Mouse (Mus musculus) liver, embryonic 13.5 days (tissue): ENCODE measurements around the gene Gm12248. TPM values are rescaled to one million over a fixed set of nuclear protein-coding genes. Genes with fewer than 3 reads are reported as not detected.

ENCODE experiments used
- ATAC-seq: fragments of 200-750 bp; cut with Nextera tagmentation; 2 replicates; pipeline ENCODE4 v1.8.0; 2017; ENCODE audit warnings: low read depth, mild to moderate bottlenecking, moderate number of reproducible peaks, moderate library complexity
- DNase-seq: peaks from one replicate; pipeline ENCODE4 v3.0.0; 2022
- H3K27ac ChIP-seq: fragments of 300-500 bp; sonication (generic); 2 replicates; pipeline ENCODE4 v1.5.1; 2015; ENCODE audit warnings: moderate library complexity, mild to moderate bottlenecking, inconsistent platforms
- H3K27me3 ChIP-seq: fragments of 300-500 bp; sonication (generic); 2 replicates; pipeline ENCODE4 v1.6.1; 2015; ENCODE audit warnings: mild to moderate bottlenecking, inconsistent platforms
- H3K36me3 ChIP-seq: fragments of 300-500 bp; sonication (generic); 2 replicates; pipeline ENCODE4 v1.6.1; 2015; ENCODE audit warnings: mild to moderate bottlenecking, inconsistent platforms
- H3K4me1 ChIP-seq: fragments of 300-500 bp; sonication (generic); replicated peaks from 2 replicates; pipeline ENCODE4 v1.6.1; 2015; ENCODE audit warnings: inconsistent platforms
- H3K4me2 ChIP-seq: fragments of 300-500 bp; sonication (generic); 2 replicates; pipeline ENCODE4 v1.6.1; 2015; ENCODE audit warnings: inconsistent platforms, mild to moderate bottlenecking, moderate library complexity
- H3K4me3 ChIP-seq: fragments of 300-500 bp; sonication (generic); replicated peaks from 2 replicates; pipeline ENCODE4 v1.5.1; 2015; ENCODE audit warnings: mild to moderate bottlenecking, inconsistent platforms
- H3K9ac ChIP-seq: fragments of 300-500 bp; sonication (generic); 2 replicates; pipeline ENCODE4 v1.6.1; 2015; ENCODE audit warnings: mild to moderate bottlenecking, inconsistent platforms
- H3K9me3 ChIP-seq: fragments of 300-500 bp; sonication (generic); replicated peaks from 2 replicates; pipeline ENCODE4 v1.6.1; 2016; ENCODE audit warnings: inconsistent platforms
- whole genome bisulfite sequencing: fragments of 180-500 bp; shearing (Covaris S2); methylation state at CpG from one replicate; pipeline ENCODE4 v1.1.7; 2015; ENCODE audit not compliant: insufficient replicate concordance; 5-methylcytosine and 5-hydroxymethylcytosine counted together
- polyA plus RNA-seq: library from polyadenylated mRNA; unstranded; fragments of >200 nt; fragmentation: Nextera tagmentation; extraction: Ambion mirVana; gene quantifications from 2 replicates; pipeline ENCODE4 v1.2.1, GENCODE M21; 2015

The Gm12248 gene
- polyA plus RNA-seq, 1 experiment from 2014 or later = not detected

DNA sequence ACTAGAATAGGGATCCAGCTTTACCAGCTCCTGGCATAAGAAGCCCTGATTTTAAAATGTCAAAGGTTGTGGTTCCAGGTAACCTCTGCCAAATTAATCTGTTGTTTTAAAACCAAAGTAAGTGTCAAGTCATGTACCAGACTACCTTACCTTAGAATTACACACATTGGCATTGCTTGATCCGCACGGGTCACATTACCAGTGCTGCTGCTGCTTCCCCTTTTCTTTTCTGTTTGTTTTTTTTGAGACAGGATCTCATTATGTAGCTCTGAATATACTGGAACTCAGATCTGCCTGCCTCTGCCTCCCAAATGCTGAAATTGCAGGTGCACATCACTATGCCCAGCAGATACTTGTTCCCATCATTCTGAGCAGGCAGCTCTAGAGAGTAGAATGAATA is 63.1 kb downstream of the Gm12248 start:
- Histone ChIP-seq H3K9me3 (no peaks in the 10 kb centered on the region), H3K9ac (no peak overlapping the region), H3K27ac (peak overlapping the region; percentile 31; the same call in 1 of the 2 replicates), H3K4me2 (peak overlapping the region; percentile 19; the same call in 1 of the 2 replicates), H3K27me3 (no peaks in the 10 kb centered on the region), H3K4me3 (no peak overlapping the region), H3K36me3 (peaks cover 6% of the 10 kb centered on the region), H3K4me1 (peaks cover 96% of the 10 kb centered on the region)
- 36% methylated on average over 2 of the region's 2 CpGs for WGBS
- DNase-seq (no peak), ATAC-seq (no peak)

DNA sequence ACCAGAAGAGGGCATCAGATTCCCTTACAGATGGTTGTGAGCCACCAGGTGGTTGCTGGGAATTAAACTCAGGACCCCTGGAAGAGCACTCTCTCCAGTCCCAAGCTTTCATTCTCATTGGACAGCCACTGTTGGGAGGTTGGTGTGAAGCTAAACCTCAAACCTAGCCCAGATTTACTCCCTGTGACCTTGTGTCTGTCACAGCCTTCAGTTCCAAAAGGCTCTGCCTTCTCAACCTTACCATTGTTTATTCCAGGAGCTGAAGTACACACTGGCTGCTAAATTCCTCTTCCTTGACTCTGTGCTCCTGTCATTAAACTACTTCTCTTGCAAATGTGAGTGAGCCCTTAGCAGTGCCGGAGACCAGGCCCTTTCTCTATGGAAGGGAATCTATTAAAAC is 64.0 kb downstream of the Gm12248 start:
- 83% methylated on average over 1 of the region's 1 CpGs for WGBS
- peaks cover 6% of the 10 kb centered on the region for H3K36me3 ChIP-seq
- H3K27ac ChIP-seq = 0 out of 2 replicates have a peak overlapping the region, but pooled peaks have one; percentile 8
- H3K9ac ChIP-seq = no peak overlapping the region
- no peak overlapping the region for H3K4me3 ChIP-seq
- no peak for ATAC-seq
- peaks cover 96% of the 10 kb centered on the region for H3K4me1 ChIP-seq
- no peak for DNase-seq
- no peak overlapping the region for H3K4me2 ChIP-seq
- H3K27me3 ChIP-seq = no peaks in the 10 kb centered on the region
- H3K9me3 ChIP-seq = no peaks in the 10 kb centered on the region

DNA sequence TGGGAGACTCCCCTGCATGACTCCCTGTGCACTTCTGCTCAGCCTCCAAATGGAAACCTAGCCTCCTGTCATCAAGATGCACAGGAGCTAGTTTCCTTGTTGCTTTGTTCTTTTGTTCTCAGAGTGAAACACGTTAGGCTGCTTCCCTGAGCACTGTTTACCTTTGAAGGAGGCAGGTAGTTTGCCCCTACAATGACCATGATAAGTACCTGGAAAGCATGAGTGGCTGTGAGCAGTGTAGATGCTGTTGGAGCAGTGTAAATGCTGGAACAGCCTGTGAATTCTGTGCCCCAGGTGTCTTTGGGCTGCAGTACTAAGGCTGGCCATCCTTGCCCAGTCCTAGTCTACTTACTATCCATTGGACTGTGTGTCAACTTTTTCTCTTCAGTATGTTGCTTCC is 66.1 kb downstream of the Gm12248 start:
- no peak for ATAC-seq
- H3K27me3 ChIP-seq = no peaks in the 10 kb centered on the region
- no peak for DNase-seq
- peaks cover 6% of the 10 kb centered on the region for H3K36me3 ChIP-seq
- peak overlapping the region; percentile 35; the same call in 1 of the 2 replicates for H3K27ac ChIP-seq
- 69% methylated on average over 1 of the region's 1 CpGs for WGBS
- H3K4me2 ChIP-seq = no peak overlapping the region
- H3K4me3 ChIP-seq = no peak overlapping the region
- no peak overlapping the region for H3K9ac ChIP-seq
- H3K9me3 ChIP-seq = no peaks in the 10 kb centered on the region
- H3K4me1 ChIP-seq = peaks cover 91% of the 10 kb centered on the region

GRCm38 (mm10) chr11:58026337-58026736 is 66.6 kb downstream of the Gm12248 start:
- Histone ChIP-seq H3K4me2 (no peak overlapping the region), H3K4me1 (peaks cover 91% of the 10 kb centered on the region), H3K27ac (peak overlapping the region; percentile 35; the same call in 1 of the 2 replicates), H3K36me3 (peaks cover 6% of the 10 kb centered on the region), H3K4me3 (no peak overlapping the region), H3K27me3 (no peaks in the 10 kb centered on the region), H3K9me3 (no peaks in the 10 kb centered on the region), H3K9ac (no peak overlapping the region)
- 47% methylated on average over 3 of the region's 3 CpGs for WGBS
- DNase-seq = no peak
- ATAC-seq = no peak

DNA sequence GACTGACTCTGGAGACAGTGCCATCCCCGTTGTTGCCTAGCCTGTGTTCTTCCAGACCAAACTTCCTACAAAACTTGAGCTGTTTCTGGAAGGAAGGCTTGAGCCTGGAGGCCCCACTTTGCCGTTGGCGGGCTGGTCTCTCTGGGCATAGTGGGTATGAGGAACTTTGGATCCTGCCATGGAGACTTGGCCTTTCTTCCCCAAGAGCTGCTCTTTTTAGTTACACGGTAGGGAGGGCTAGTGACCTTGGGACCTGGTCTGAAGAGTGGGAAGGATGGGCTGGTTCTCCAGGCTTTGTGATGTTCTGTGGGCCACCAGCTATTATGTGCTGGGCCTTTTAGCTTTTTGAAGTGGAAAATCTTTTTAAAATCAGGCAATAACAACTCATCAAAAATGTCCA is 67.1 kb downstream of the Gm12248 start:
- 65% methylated on average over 4 of the region's 4 CpGs for whole genome bisulfite sequencing
- DNase-seq (no peak), ATAC-seq (no peak)
- Histone ChIP-seq H3K4me3 (no peak overlapping the region), H3K36me3 (peaks cover 6% of the 10 kb centered on the region), H3K9me3 (no peaks in the 10 kb centered on the region), H3K27ac (peak overlapping the region; percentile 19; the same call in 1 of the 2 replicates), H3K4me1 (peaks cover 91% of the 10 kb centered on the region), H3K27me3 (no peaks in the 10 kb centered on the region), H3K4me2 (no peak overlapping the region), H3K9ac (no peak overlapping the region)

DNA sequence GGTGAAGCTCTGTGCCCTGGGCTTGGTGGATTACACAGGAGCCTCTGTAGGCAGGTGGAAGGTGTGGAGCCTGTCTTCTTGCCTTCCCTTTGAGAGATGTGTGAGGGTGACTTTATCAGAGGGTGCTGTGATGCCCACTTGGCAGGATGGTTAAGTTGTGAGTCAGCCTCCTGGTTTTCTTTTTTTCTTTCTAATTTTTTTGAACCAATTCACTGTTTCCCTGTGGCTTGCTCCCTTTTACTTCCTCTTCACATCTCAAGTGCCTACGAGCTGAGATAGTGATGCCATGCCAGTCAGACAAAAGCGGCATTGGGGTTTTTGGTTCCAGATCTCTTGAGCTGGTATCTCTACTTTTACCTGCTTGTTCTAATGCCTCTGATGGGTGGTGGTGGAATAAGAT is 68.3 kb downstream of the Gm12248 start:
- no peak overlapping the region for H3K4me3 ChIP-seq
- ATAC-seq (no peak), DNase-seq (no peak)
- no peaks in the 10 kb centered on the region for H3K9me3 ChIP-seq
- no peak overlapping the region; the same call in 1 of the 2 replicates for H3K4me2 ChIP-seq
- WGBS = 46% methylated on average over 2 of the region's 2 CpGs
- H3K27me3 ChIP-seq = no peaks in the 10 kb centered on the region
- H3K9ac ChIP-seq = no peak overlapping the region
- H3K36me3 ChIP-seq = peaks cover 6% of the 10 kb centered on the region
- no peak overlapping the region for H3K27ac ChIP-seq
- peaks cover 91% of the 10 kb centered on the region for H3K4me1 ChIP-seq

GRCm38 (mm10) chr11:58024271-58024670 is 68.7 kb downstream of the Gm12248 start:
- Histone ChIP-seq H3K27me3 (no peaks in the 10 kb centered on the region), H3K9ac (no peak overlapping the region), H3K27ac (peak overlapping the region; percentile 37; the same call in 1 of the 2 replicates), H3K4me3 (no peak overlapping the region), H3K36me3 (peaks cover 6% of the 10 kb centered on the region), H3K9me3 (no peaks in the 10 kb centered on the region), H3K4me2 (no peak overlapping the region; the same call in 1 of the 2 replicates), H3K4me1 (peaks cover 91% of the 10 kb centered on the region)
- DNase-seq = no peak
- ATAC-seq = no peak
- WGBS = 74% methylated on average over 1 of the region's 1 CpGs

DNA sequence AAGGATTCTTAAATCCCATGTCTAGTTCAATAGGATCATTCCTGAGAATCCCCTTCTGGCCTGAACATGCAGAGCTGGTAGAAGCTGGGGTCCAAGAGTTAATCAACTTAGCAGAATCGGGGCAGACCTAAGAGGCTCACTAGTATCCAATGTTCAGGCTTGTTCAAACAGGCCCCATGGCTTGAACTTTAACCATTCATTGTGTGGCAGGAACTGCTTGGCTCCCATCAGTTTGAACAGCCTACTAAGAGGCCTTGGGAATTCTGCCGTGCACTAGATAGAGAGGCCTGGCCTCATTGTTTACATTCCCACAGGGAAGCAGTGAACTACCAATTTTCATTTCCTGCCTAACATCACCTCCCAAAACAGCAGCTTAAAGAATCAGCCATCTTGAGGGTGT is 71.3 kb downstream of the Gm12248 start:
- peaks cover 94% of the 10 kb centered on the region for H3K4me1 ChIP-seq
- H3K9me3 ChIP-seq = no peaks in the 10 kb centered on the region
- DNase-seq (no peak), ATAC-seq (peak; percentile 50)
- peak overlapping the region; percentile 54 for H3K27ac ChIP-seq
- no peak overlapping the region for H3K9ac ChIP-seq
- 55% methylated on average over 2 of the region's 2 CpGs for WGBS
- H3K4me2 ChIP-seq = peak overlapping the region; percentile 28
- no peak overlapping the region for H3K4me3 ChIP-seq
- H3K27me3 ChIP-seq = no peaks in the 10 kb centered on the region
- no peaks in the 10 kb centered on the region for H3K36me3 ChIP-seq

GRCm38 (mm10) chr11:58021095-58021494 is 71.8 kb downstream of the Gm12248 start:
- Histone ChIP-seq H3K27me3 (no peaks in the 10 kb centered on the region), H3K36me3 (no peaks in the 10 kb centered on the region), H3K9ac (peak overlapping the region; percentile 28; the same call in 1 of the 2 replicates), H3K4me3 (no peak overlapping the region), H3K4me2 (peak overlapping the region; percentile 28), H3K27ac (peak overlapping the region; percentile 54), H3K4me1 (peaks cover 94% of the 10 kb centered on the region), H3K9me3 (no peaks in the 10 kb centered on the region)
- WGBS = 5% methylated on average over 1 of the region's 1 CpGs
- DNase-seq = no peak
- no peak for ATAC-seq

DNA sequence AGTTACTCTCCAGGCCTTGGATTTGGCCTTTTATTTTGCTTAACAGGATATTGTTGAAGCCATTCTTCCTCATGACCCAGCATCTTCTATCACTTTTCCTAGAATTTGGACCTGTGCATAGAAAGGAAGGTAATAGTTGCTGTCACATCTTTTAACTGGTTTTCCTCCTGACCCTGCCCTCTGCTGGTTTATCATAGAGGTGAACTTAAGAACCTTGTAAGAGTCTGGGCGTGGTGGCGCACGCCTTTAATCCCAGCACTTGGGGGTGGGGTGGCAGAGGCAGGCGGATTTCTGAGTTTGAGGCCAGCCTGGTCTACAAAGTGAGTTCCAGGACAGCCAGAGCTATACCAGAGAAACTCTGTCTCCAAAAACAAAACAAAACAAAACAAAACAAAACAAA is 74.2 kb downstream of the Gm12248 start:
- 47% methylated on average over 4 of the region's 4 CpGs for WGBS
- H3K9ac ChIP-seq = peak overlapping the region; percentile 42; the same call in 1 of the 2 replicates
- DNase-seq = peak; percentile 40
- no peaks in the 10 kb centered on the region for H3K9me3 ChIP-seq
- H3K27me3 ChIP-seq = no peaks in the 10 kb centered on the region
- H3K4me1 ChIP-seq = peaks cover 94% of the 10 kb centered on the region
- H3K4me2 ChIP-seq = 0 out of 2 replicates have a peak overlapping the region, but pooled peaks have one; percentile 15
- H3K36me3 ChIP-seq = no peaks in the 10 kb centered on the region
- no peak overlapping the region for H3K4me3 ChIP-seq
- ATAC-seq = peak; percentile 35; the same call in 1 of the 2 replicates
- H3K27ac ChIP-seq = peak overlapping the region; percentile 85

DNA sequence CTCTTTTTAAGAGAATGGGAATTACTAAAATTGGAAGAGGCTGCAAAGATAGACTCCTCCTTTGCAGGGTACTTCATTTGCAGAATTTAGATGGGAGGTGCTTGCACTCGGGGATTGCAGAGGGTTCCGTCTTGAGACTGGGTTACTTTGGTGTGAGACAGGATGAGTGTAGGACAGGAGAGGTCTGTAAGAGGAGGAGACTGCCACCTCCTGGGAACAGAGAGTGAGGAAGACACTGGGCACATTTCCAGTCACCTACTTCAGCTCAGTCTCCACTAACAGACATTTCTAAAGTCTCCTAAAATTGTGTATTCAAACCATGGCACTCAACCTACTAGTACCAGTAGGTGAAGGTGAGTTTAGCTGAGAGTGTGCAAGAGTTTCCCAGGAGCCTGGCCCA is 74.6 kb downstream of the Gm12248 start:
- Histone ChIP-seq H3K9me3 (no peaks in the 10 kb centered on the region), H3K27ac (peak overlapping the region; percentile 85), H3K4me2 (0 out of 2 replicates have a peak overlapping the region, but pooled peaks have one; percentile 15), H3K36me3 (no peaks in the 10 kb centered on the region), H3K4me3 (no peak overlapping the region), H3K27me3 (no peaks in the 10 kb centered on the region), H3K4me1 (peaks cover 94% of the 10 kb centered on the region), H3K9ac (peak overlapping the region; percentile 42)
- ATAC-seq (no peak; the same call in 1 of the 2 replicates), DNase-seq (no peak)
- 35% methylated on average over 2 of the region's 2 CpGs for WGBS

GRCm38 (mm10) chr11:58017422-58017821 is 75.5 kb downstream of the Gm12248 start:
- H3K9me3 ChIP-seq = no peaks in the 10 kb centered on the region
- no peak overlapping the region for H3K4me3 ChIP-seq
- no peak for DNase-seq
- no peaks in the 10 kb centered on the region for H3K27me3 ChIP-seq
- no peaks in the 10 kb centered on the region for H3K36me3 ChIP-seq
- H3K27ac ChIP-seq = peak overlapping the region; percentile 85
- peaks cover 98% of the 10 kb centered on the region for H3K4me1 ChIP-seq
- ATAC-seq = no peak
- H3K4me2 ChIP-seq = peak overlapping the region; percentile 17; the same call in 1 of the 2 replicates
- H3K9ac ChIP-seq = peak overlapping the region; percentile 34
- WGBS = 37% methylated on average over 1 of the region's 1 CpGs
